Mouse (Mus musculus) limb, embryonic 10.5 days (tissue): ENCODE data around the gene Slc22a22. TPM values are rescaled to one million over a fixed set of nuclear protein-coding genes. Genes with fewer than 3 reads are reported as not detected.

Experiments
- DNase-seq: peaks from one replicate; pipeline ENCODE4 v3.0.0-alpha.2; 2017; ENCODE audit warnings: low spot score
- H3K27ac ChIP-seq: fragments of 300-500 bp; sonication (generic); 2 replicates; pipeline ENCODE4 v1.5.1; 2016; ENCODE audit warnings: mild to moderate bottlenecking
- H3K27me3 ChIP-seq: fragments of 300-500 bp; sonication (generic); 2 replicates; pipeline ENCODE4 v1.6.1; 2016; ENCODE audit warnings: low read depth, mild to moderate bottlenecking; ENCODE audit not compliant: poor library complexity, severe bottlenecking
- H3K36me3 ChIP-seq: fragments of 300-500 bp; sonication (generic); 2 replicates; pipeline ENCODE4 v1.6.1; 2016; ENCODE audit warnings: mild to moderate bottlenecking, moderate library complexity
- H3K4me1 ChIP-seq: fragments of 300-500 bp; sonication (generic); 2 replicates; pipeline ENCODE4 v1.6.1; 2016
- H3K4me3 ChIP-seq: fragments of 300-500 bp; sonication (generic); 2 replicates; pipeline ENCODE4 v1.5.1; 2016; ENCODE audit warnings: mild to moderate bottlenecking, moderate library complexity
- H3K9me3 ChIP-seq: fragments of 300-500 bp; sonication (generic); replicated peaks from 2 replicates; pipeline ENCODE4 v1.6.1; 2016; ENCODE audit warnings: mild to moderate bottlenecking
- WGBS: fragments of 180-500 bp; shearing (Covaris S2); methylation state at CpG from one replicate; pipeline ENCODE4 v1.1.7; 2016; 5-methylcytosine and 5-hydroxymethylcytosine counted together
- polyA plus RNA-seq: library from polyadenylated mRNA; unstranded; fragments of >200 nt; fragmentation: Nextera tagmentation; extraction: Ambion mirVana; gene quantifications from 2 replicates; pipeline ENCODE4 v1.2.1, GENCODE M21; 2016

Gene Slc22a22
- polyA plus RNA-seq, 1 experiment from 2014 or later: not detected

GRCm38 (mm10) chr15:57465061-57465460, 12.4 kb downstream of the Slc22a22 start:
- no peak for DNase-seq

GRCm38 (mm10) chr15:57464066-57464465, 13.4 kb downstream of the Slc22a22 start:
- Histone ChIP-seq H3K27ac (no peak overlapping the region), H3K36me3 (no peaks in the 10 kb centered on the region), H3K4me1 (no peaks in the 10 kb centered on the region), H3K4me3 (no peak overlapping the region), H3K27me3 (no peaks in the 10 kb centered on the region), H3K9me3 (no peaks in the 10 kb centered on the region)
- DNase-seq: no peak
- whole genome bisulfite sequencing: 84% methylated on average over 11 of the region's 11 CpGs

More at GRCm38 (mm10) chr15:57465061-57465460, 12.4 kb downstream of the Slc22a22 start:
- Histone ChIP-seq H3K4me1 (no peaks in the 10 kb centered on the region), H3K27me3 (no peaks in the 10 kb centered on the region), H3K27ac (no peak overlapping the region), H3K9me3 (no peaks in the 10 kb centered on the region), H3K36me3 (no peaks in the 10 kb centered on the region), H3K4me3 (no peak overlapping the region)
- 86% methylated on average over 6 of the region's 6 CpGs for WGBS

GRCm38 (mm10) chr15:57461284-57461683, 16.1 kb downstream of the Slc22a22 start:
- Histone ChIP-seq H3K36me3 (no peaks in the 10 kb centered on the region), H3K4me3 (no peak overlapping the region), H3K4me1 (no peaks in the 10 kb centered on the region), H3K9me3 (no peaks in the 10 kb centered on the region), H3K27me3 (no peaks in the 10 kb centered on the region), H3K27ac (no peak overlapping the region)
- WGBS: 86% methylated on average over 1 of the region's 1 CpGs
- DNase-seq: no peak

GRCm38 (mm10) chr15:57457374-57457773, 20.1 kb downstream of the Slc22a22 start:
- no peak for DNase-seq
- no peaks in the 10 kb centered on the region for H3K36me3 ChIP-seq
- no peak overlapping the region for H3K4me3 ChIP-seq
- 77% methylated on average over 2 of the region's 2 CpGs for WGBS
- H3K9me3 ChIP-seq: no peaks in the 10 kb centered on the region
- H3K27ac ChIP-seq: no peak overlapping the region
- no peaks in the 10 kb centered on the region for H3K4me1 ChIP-seq
- H3K27me3 ChIP-seq: no peaks in the 10 kb centered on the region

GRCm38 (mm10) chr15:57434710-57435404, 42.6 kb downstream of the Slc22a22 start:
- Histone ChIP-seq H3K36me3 (no peaks in the 10 kb centered on the region), H3K9me3 (no peaks in the 10 kb centered on the region), H3K4me3 (no peak overlapping the region), H3K27me3 (no peaks in the 10 kb centered on the region), H3K27ac (no peak overlapping the region), H3K4me1 (no peaks in the 10 kb centered on the region)
- 86% methylated on average over 2 of the region's 2 CpGs for WGBS
- no peak for DNase-seq

- Histone ChIP-seq H3K27me3 (no peaks in the 10 kb centered on the region), H3K36me3 (no peaks in the 10 kb centered on the region), H3K9me3 (no peaks in the 10 kb centered on the region), H3K4me3 (no peak overlapping the region), H3K4me1 (no peaks in the 10 kb centered on the region), H3K27ac (no peak overlapping the region)
- DNase-seq: peak; percentile 30
- WGBS: 57% methylated on average over 2 of the region's 2 CpGs
Measured at GRCm38 (mm10) chr15:57408498-57408897, 68.9 kb downstream of the Slc22a22 start.

GRCm38 (mm10) chr15:57398439-57399148, 78.8 kb downstream of the Slc22a22 start:
- no peaks in the 10 kb centered on the region for H3K27me3 ChIP-seq
- whole genome bisulfite sequencing: 71% methylated on average over 3 of the region's 3 CpGs
- H3K9me3 ChIP-seq: no peaks in the 10 kb centered on the region
- H3K4me3 ChIP-seq: no peak overlapping the region
- H3K27ac ChIP-seq: no peak overlapping the region
- H3K4me1 ChIP-seq: no peaks in the 10 kb centered on the region
- no peaks in the 10 kb centered on the region for H3K36me3 ChIP-seq
- no peak for DNase-seq

GRCm38 (mm10) chr15:57394053-57394452, 83.4 kb downstream of the Slc22a22 start:
- no peaks in the 10 kb centered on the region for H3K27me3 ChIP-seq
- 91% methylated on average over 4 of the region's 4 CpGs for WGBS
- DNase-seq: no peak
- H3K4me1 ChIP-seq: no peaks in the 10 kb centered on the region
- no peaks in the 10 kb centered on the region for H3K36me3 ChIP-seq
- H3K9me3 ChIP-seq: no peaks in the 10 kb centered on the region
- H3K27ac ChIP-seq: no peak overlapping the region
- H3K4me3 ChIP-seq: no peak overlapping the region

GRCm38 (mm10) chr15:57380381-57380780, 97.0 kb downstream of the Slc22a22 start:
- WGBS: 88% methylated on average over 7 of the region's 7 CpGs
- no peaks in the 10 kb centered on the region for H3K36me3 ChIP-seq
- DNase-seq: no peak

GRCm38 (mm10) chr15:57366446-57366845, 111.0 kb downstream of the Slc22a22 start:
- DNase-seq: no peak
- Histone ChIP-seq H3K4me3 (no peak overlapping the region), H3K27me3 (no peaks in the 10 kb centered on the region), H3K4me1 (no peaks in the 10 kb centered on the region; the same call in 1 of the 2 replicates), H3K9me3 (no peaks in the 10 kb centered on the region), H3K36me3 (no peaks in the 10 kb centered on the region), H3K27ac (no peak overlapping the region)
- 33% methylated on average over 1 of the region's 1 CpGs for whole genome bisulfite sequencing

More at GRCm38 (mm10) chr15:57380381-57380780, 97.0 kb downstream of the Slc22a22 start:
- Histone ChIP-seq H3K9me3 (no peaks in the 10 kb centered on the region), H3K27ac (no peak overlapping the region), H3K4me1 (no peaks in the 10 kb centered on the region), H3K4me3 (no peak overlapping the region), H3K27me3 (no peaks in the 10 kb centered on the region)

GRCm38 (mm10) chr15:57355278-57355677, 122.1 kb downstream of the Slc22a22 start:
- Histone ChIP-seq H3K27me3 (no peaks in the 10 kb centered on the region), H3K36me3 (no peaks in the 10 kb centered on the region), H3K27ac (no peak overlapping the region), H3K9me3 (no peaks in the 10 kb centered on the region), H3K4me3 (no peak overlapping the region), H3K4me1 (no peaks in the 10 kb centered on the region)
- WGBS: 81% methylated on average over 4 of the region's 4 CpGs
- no peak for DNase-seq

GRCm38 (mm10) chr15:57340499-57340898, 136.9 kb downstream of the Slc22a22 start:
- Histone ChIP-seq H3K36me3 (no peaks in the 10 kb centered on the region), H3K27ac (no peak overlapping the region), H3K4me1 (no peaks in the 10 kb centered on the region), H3K4me3 (no peak overlapping the region), H3K27me3 (no peaks in the 10 kb centered on the region), H3K9me3 (no peaks in the 10 kb centered on the region)
- 81% methylated on average over 3 of the region's 3 CpGs for WGBS
- no peak for DNase-seq

GRCm38 (mm10) chr15:57331326-57331725, 146.1 kb downstream of the Slc22a22 start:
- no peak for DNase-seq
- H3K27me3 ChIP-seq: no peaks in the 10 kb centered on the region
- no peak overlapping the region for H3K27ac ChIP-seq
- no peaks in the 10 kb centered on the region for H3K36me3 ChIP-seq
- no peak overlapping the region for H3K4me3 ChIP-seq
- 86% methylated on average over 2 of the region's 2 CpGs for WGBS
- no peaks in the 10 kb centered on the region for H3K4me1 ChIP-seq
- H3K9me3 ChIP-seq: no peaks in the 10 kb centered on the region
